Mouse (Mus musculus): ENCODE measurements around the gene Nfkbil1. TPM values are rescaled to one million over a fixed set of nuclear protein-coding genes. Genes with fewer than 3 reads are reported as not detected.

Gene Nfkbil1
- total RNA-seq, 2 experiments from 2014 or later: 25.6 to 26.0 TPM

GRCm38 (mm10) chr17:35185639-35186611 is 49.7 kb downstream of the Nfkbil1 start:
- peak in 1 of 2 experiments; percentile 48 for DNase-seq (ENCODE audit: low spot score in 2 of 2)

- DNase-seq (ENCODE audit: low spot score in 2 of 2): no peak
Measured at GRCm38 (mm10) chr17:35180093-35180492, 55.5 kb downstream of the Nfkbil1 start.

DNA sequence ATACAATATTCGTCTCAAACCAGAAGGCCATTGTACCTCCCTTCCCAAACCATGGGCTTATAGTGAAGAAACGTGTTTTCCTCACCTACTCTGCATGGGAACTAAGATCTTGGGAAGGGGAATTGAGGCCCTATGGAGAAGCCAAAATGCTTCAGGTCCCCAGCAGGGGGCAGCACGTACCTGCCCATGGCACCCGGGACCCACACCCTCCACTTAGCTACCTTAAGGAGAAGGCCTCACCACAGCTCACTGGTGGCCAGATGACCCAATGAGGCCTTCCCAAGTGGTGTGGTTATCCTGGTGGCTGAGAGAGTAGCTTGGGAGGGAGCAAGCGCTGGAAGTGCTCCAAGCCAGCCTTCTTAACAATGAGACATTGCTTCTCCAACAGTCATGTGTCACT is 57.1 kb downstream of the Nfkbil1 start:
- peak in 1 of 2 experiments; percentile 62 for DNase-seq (ENCODE audit: low spot score in 2 of 2)

- DNase-seq (ENCODE audit: low spot score in 2 of 2): no peak
Measured at GRCm38 (mm10) chr17:35175968-35176367, 59.6 kb downstream of the Nfkbil1 start, which contains the start of gene Aif1. TSS of gene Aif1 (minus strand) at chr17:35176068.

DNA sequence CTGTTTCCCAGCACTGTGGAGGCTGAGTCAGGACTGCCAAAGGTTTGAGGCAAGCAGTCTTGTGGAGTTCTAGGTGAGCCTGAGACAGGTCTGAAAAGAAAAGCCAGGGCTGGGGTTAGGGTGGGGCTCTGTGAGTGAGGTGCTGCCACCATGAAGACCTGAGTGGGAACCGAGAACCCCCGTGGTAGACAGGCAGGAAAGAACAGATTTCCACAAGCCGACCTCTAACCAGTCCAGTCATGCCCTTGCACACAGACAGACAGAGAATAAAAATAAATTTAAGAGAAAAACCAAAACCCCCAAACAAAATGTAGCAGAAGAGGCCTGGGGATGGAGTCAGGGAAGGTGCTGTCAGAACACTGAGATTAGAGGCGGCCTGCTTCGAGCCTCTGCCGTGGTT is 60.2 kb downstream of the Nfkbil1 start:
- DNase-seq (ENCODE audit: low spot score in 2 of 2): no peak

- no peak for DNase-seq (ENCODE audit: low spot score in 2 of 2)
Measured at GRCm38 (mm10) chr17:35174201-35174977, 61.2 kb downstream of the Nfkbil1 start.

DNA sequence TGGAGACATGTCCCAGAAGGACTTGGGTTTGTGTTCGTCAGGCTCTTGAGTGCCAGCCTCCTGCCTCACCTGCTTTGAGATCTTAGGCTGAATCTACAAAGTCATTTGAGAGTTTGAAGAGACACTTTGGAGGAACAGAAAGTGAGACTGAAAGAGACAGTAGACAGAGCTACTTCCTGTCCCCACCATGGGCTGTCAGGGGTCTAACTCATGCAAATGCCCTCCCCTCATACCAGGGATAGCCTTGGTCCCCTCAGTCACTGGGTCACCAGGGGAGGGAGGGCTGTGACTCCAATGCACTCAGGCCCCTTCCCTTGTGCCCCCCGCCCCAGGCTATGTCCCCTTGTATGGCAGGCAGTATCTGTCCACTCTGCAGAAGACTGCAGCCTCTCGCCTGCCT is 62.3 kb downstream of the Nfkbil1 start:
- no peak for DNase-seq (ENCODE audit: low spot score in 2 of 2)

- no peak for DNase-seq (ENCODE audit: low spot score in 2 of 2)
Measured at GRCm38 (mm10) chr17:35172445-35173234, 63.0 kb downstream of the Nfkbil1 start.

Small RNA genes lying within 50 kb of the gene (microRNA-seq; reads per million reads assigned to microRNA genes)
- gene Mir6973a (not detected), gene Mir6974 (not detected), gene Mir6975 (2.1 reads per million), gene Mir8094 (not detected)

Other genes starting within 250 kb of the Nfkbil1 start
- gene Vars, start 234.8 kb downstream of the Nfkbil1 start, total RNA-seq (2021): 10 to 100 TPM; 77.9 to 89.1 TPM
- gene Vwa7, start 219.2 kb downstream of the Nfkbil1 start, total RNA-seq (2021): 1 to 10 TPM; 1.2 to 1.5 TPM
- 1 to 10 TPM; 3.8 to 4.1 TPM for gene Sapcd1, start 207.8 kb downstream of the Nfkbil1 start, total RNA-seq (2021)
- gene Msh5, start 189.0 kb downstream of the Nfkbil1 start, total RNA-seq (2021): 10 to 100 TPM in 1 of 2 experiments, 1 to 10 TPM in 1; 8.2 to 11.0 TPM
- 100 to 1,000 TPM; 137 to 146 TPM for gene Clic1, start 185.8 kb downstream of the Nfkbil1 start, total RNA-seq (2021)
- 10 to 100 TPM; 55.1 to 67.4 TPM for gene Ddah2, start 176.8 kb downstream of the Nfkbil1 start, total RNA-seq (2021)
- under 1 TPM; 0.31 to 0.34 TPM for gene Ly6g6c, start 170.4 kb downstream of the Nfkbil1 start, total RNA-seq (2021)
- gene Mpig6b, start 169.6 kb downstream of the Nfkbil1 start, total RNA-seq (2021): under 1 TPM; 0.22 to 0.90 TPM
- not detected for gene Ly6g6e, start 158.9 kb downstream of the Nfkbil1 start, total RNA-seq (2021)
- 1 to 10 TPM; 2.0 to 2.4 TPM for gene Ly6g6d, start 157.7 kb downstream of the Nfkbil1 start, total RNA-seq (2021)
- gene Ly6g6f, start 150.2 kb downstream of the Nfkbil1 start, total RNA-seq (2021): not detected
- 10 to 100 TPM; 92.8 to 96.8 TPM for gene Abhd16a, start 146.5 kb downstream of the Nfkbil1 start, total RNA-seq (2021)
- not detected for gene Ly6g5c, start 127.5 kb downstream of the Nfkbil1 start, total RNA-seq (2021)
- 1 to 10 TPM in 1 of 2 experiments, under 1 TPM in 1; 0.62 to 1.4 TPM for gene Ly6g5b, start 120.4 kb downstream of the Nfkbil1 start, total RNA-seq (2021)
- 10 to 100 TPM; 14.7 TPM for gene Gpank1, start 114.3 kb downstream of the Nfkbil1 start, total RNA-seq (2021)
- gene Csnk2b, start 113.7 kb downstream of the Nfkbil1 start, total RNA-seq (2021): 100 to 1,000 TPM; 199 to 211 TPM
- 10 to 100 TPM; 29.0 to 30.9 TPM for gene D17H6S53E, start 109.4 kb downstream of the Nfkbil1 start, total RNA-seq (2021)
- gene Apom, start 103.7 kb downstream of the Nfkbil1 start, total RNA-seq (2021): 10 to 100 TPM in 1 of 2 experiments, 1 to 10 TPM in 1; 6.9 to 54.4 TPM
- 100 to 1,000 TPM; 425 to 435 TPM for gene Bag6, start 100.6 kb downstream of the Nfkbil1 start, total RNA-seq (2021)
- 100 to 1,000 TPM; 264 to 295 TPM for gene Prrc2a, start 70.9 kb downstream of the Nfkbil1 start, total RNA-seq (2021)
- 10 to 100 TPM in 1 of 2 experiments, 1 to 10 TPM in 1; 9.8 to 10.6 TPM for gene Aif1, start 59.7 kb downstream of the Nfkbil1 start, total RNA-seq (2021)
- gene Lst1, start 47.4 kb downstream of the Nfkbil1 start, total RNA-seq (2021): 10 to 100 TPM; 11.0 to 13.5 TPM
- gene Ltb, start 41.4 kb downstream of the Nfkbil1 start, total RNA-seq (2021): 1 to 10 TPM; 6.6 to 9.3 TPM
- gene Tnf, start 33.8 kb downstream of the Nfkbil1 start, total RNA-seq (2021): under 1 TPM; 0.42 to 0.76 TPM
- under 1 TPM; 0.73 to 0.78 TPM for gene Lta, start 30.4 kb downstream of the Nfkbil1 start, total RNA-seq (2021)
- gene Gm16181, start 15.0 kb downstream of the Nfkbil1 start, total RNA-seq (2021): not detected
- 10 to 100 TPM; 11.4 to 12.4 TPM for gene Atp6v1g2, start 2.1 kb downstream of the Nfkbil1 start, total RNA-seq (2021)
- gene Ddx39b, start 6.0 kb upstream of the Nfkbil1 start, total RNA-seq (2021): 100 to 1,000 TPM; 364 to 387 TPM
- 10 to 100 TPM; 78.4 to 82.3 TPM for gene H2-D1, start 26.9 kb upstream of the Nfkbil1 start, total RNA-seq (2021)
- 1 to 10 TPM; 1.2 to 1.6 TPM for gene H2-Q1, start 84.6 kb upstream of the Nfkbil1 start, total RNA-seq (2021)
- 1 to 10 TPM; 1.0 to 1.3 TPM for gene H2-Q2, start 106.5 kb upstream of the Nfkbil1 start, total RNA-seq (2021)
- 10 to 100 TPM; 26.0 to 26.5 TPM for gene H2-Q4, start 143.8 kb upstream of the Nfkbil1 start, total RNA-seq (2021)
- 1 to 10 TPM; 1.9 to 2.3 TPM for gene H2-Q6, start 189.1 kb upstream of the Nfkbil1 start, total RNA-seq (2021)
- gene H2-Q7, start 203.4 kb upstream of the Nfkbil1 start, total RNA-seq (2021): 1 to 10 TPM; 1.7 to 3.0 TPM
- gene H2-Q10, start 234.3 kb upstream of the Nfkbil1 start, total RNA-seq (2021): 10 to 100 TPM in 1 of 2 experiments, 1 to 10 TPM in 1; 2.3 to 51.2 TPM